Mouse (Mus musculus): ENCODE results near the gene Mpv17l2.

Gene Mpv17l2

DNA sequence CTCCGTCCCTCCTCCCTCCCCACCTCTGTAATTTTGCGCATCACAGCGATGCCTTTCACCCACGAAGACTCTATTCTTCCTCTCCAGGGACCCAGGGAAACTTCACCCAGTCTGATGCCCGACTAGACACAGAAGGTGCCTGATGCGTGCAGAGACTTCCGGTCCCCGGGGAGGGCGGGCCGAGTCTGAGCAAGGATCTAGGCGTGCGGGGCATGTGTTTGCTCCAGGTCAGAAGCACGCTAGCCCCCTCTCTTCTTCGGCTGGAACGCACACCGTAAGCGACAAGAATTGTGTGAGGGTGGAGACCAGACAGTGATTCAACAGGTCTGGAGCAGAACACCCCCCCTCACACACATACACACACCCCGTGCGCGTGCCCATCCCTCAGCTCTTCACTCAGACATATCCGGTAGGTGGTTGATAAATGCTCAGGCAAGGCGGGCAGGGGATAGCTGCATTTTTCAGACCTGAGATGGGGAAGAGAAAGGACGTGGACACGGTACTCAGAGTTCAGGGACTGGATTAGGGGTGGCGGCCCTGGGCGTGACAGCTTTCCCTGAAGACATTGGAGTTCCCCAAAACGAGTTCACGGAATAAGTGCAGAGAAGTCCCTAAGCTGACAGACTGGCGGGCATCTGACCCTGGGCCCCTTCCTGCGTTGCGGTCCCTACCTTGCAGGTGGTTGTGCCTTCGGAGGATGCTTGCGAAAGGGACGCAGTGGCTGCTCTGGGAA lies 5.3 kb upstream of the Mpv17l2 start:
- peak; percentile 81 for DNase-seq

DNA sequence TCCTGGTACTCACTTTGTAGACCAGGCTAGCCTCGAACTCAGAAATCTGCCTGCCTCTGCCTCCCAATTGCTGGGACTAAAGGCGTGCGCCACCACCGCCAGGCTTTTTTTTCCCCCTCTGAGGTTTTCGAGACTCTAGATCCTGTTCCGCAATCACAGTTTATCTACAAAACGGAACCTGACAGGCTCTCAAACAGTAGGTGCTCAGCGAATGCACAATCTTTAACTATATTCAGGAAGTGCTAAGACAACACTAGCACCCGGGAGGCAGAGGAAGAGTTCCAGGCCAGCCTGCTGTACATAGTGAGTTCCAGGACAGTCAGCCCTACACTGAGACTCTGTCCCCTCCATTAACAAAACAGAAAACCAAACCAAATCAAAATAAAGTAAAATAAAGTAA lies 4.6 kb upstream of the Mpv17l2 start:
- DNase-seq: peak; percentile 21

- DNase-seq: no peak
These were observed 3.9 kb upstream of the Mpv17l2 start for GRCm38 (mm10) chr8:70764676-70765075.

DNA sequence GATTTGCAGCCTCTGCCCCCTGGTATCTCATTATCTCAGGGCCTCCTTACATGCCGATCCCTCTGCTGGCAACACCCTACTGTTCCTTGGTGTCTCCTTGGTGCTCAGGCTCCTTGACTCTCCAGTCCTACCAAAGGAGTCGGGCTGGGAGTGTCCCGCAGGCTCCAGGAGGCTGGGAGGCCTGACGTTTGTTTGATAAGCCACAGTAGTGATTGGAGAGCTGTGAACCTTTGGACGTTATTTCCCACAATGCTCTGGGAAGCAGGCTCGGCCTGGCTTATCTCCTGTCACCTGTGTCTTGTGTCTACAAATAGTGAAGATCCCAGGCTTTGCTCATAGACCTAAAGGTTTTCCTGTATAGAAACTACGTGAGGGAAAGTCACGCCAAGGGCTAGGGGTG lies 3.3 kb upstream of the Mpv17l2 start:
- DNase-seq: no peak

DNA sequence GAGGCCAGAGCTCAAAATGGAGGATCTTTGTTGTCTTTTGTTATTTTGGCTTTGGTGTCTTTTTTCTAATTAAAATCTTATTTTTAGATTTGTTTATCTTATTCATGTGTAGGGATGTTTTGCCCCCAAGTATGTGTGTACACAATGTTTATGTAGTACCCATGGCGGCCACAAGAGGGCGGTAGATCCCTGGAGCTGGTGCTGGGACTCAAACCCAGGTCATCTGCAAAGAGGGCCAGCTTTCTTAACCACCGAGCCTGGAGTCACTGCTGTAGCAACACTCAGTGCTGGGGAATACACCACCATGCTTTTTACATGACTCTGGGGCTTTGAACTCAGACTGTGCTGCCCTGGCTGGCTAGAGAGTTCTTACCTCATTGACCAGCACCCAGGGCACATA lies 2.6 kb upstream of the Mpv17l2 start:
- DNase-seq: peak; percentile 91

DNA sequence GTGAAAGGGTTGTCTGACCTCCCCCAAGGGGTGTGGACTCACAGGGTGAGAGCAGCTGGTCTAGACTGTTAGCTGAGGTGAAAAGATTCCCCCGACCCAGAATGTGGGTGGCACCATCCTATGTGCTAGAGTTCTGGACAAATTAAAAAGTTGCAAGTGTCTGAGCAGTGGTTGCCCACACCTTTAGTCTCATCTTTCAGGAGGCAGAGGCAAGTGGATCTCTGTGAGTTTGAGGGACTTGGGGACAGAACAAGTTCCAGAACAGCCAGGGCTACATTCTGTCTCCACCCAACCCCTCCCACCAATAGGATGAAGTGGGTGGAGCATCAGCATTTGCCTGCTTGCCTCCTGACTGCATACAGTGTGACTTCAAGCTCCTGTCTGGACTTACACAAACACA lies 1.4 kb upstream of the Mpv17l2 start:
- DNase-seq: no peak

DNA sequence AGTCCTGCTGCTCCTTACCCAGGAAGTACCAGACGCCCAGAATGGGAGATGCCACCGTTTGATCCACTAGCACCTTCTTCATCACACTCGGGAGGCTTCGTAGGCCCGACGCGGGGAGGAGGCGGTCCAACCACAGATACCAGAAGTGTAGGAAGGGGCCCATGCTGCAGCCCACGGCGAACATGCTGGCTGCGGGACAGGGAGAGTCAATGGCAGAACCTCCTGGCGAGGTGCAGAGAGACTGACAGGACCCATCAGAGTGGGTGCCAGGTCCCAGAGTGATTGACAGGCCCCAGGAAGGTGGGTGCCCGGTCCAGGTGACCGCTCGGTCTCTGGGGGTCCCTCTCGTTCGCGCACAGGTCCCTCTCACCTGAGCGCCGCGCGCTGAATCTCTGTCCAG lies 396 bp downstream of the Mpv17l2 start:
- no peak for DNase-seq

DNA sequence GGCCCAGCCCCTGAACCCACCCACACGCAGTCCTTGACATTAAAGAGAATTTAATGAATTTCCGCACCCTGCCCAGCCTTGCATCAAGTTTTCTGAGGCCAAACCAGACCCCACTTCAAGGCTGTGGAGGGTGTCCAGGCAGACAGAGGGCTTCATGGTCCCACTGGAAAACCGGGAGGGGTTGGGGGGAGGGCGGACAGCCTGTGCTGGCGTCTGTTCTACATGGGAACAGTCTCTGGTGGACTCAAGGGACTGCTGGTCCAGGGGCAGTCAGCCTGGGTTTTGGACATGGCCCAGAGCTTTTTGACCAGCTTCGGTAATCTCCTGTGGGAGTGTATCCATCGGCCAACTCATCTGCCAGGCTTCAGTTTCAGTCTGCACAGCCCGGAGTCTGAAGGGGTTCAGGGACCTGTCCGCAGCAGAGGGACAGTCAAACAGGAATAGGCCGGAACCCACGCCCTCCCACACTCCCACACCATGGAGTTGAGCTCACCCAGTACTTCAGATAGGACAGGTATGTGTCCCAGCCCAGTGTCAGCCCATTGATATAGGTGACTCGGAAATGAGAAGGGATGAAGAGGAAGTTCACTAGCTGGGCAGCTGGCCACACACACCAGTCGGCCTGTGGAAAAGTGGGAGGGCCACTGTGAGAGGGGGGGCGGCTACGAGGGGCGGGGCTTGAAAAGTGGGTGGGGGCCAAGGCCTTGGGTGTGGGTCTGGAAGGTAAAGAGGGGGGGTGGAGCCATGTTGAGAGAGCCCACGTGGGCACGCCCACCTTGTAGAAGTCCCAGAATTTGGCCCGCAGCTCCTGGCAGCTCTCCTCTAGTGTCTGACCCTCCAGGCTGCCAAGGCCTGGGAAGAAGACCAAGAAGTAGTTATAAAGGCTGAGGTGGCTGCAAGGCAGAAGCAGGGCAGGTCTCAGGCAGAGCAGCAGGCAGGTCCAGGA lies 1.9 kb downstream of the Mpv17l2 start:
- DNase-seq: peak; percentile 32

DNA sequence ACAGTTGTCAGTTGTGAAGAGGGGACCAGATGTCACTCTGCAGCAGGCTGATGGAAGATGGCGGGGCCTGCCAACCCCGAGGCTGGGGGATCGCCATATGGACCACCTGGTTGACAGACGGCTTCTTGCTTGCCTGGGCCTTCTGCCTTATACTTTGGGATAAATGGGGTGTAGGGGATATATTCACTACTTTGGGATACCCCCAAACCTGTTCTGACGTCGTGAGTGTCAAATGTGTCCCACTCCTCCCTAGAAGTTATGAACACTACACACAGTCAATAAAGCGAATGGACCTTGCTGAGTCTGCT lies 2.5 kb downstream of the Mpv17l2 start:
- no peak for DNase-seq

DNA sequence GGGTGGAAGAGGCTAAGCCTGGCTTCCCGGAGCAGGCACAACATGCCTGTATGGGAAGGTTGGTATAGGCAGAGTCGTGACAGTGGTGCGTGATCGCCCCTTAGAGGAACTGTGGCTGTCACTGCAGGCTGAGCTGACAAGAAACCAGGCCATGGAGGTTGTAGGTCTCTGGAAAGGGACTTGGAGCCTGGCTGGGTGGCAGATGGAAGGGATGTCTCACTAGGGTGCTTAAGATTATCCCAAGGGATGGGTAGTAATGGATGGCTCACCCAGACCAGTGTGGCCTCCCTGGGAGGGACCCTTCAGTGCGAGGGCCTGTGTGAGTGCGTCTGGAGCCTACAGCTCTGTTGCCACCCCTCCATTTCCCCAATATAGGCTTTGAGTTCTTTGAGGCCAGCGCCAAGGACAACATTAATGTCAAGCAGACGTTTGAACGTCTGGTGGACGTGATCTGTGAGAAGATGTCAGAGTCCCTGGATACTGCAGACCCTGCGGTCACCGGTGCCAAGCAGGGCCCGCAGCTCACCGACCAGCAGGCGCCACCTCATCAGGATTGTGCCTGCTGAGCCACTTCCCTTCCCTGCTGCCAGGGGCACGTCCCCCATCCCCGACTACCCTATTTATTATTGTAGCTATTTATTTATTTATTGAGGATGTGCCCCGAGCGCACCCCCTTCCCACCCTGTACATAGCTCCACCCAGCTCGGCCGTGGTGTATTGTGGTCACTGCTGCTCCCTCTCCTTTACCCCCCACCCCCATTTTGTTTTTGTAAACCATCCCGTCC lies 3.0 kb downstream of the Mpv17l2 start:
- peak; percentile 56 for DNase-seq

- peak; percentile 12 for DNase-seq
These were observed 4.2 kb downstream of the Mpv17l2 start for GRCm38 (mm10) chr8:70756476-70757040.

- DNase-seq: peak; percentile 28
These were observed 4.9 kb downstream of the Mpv17l2 start for GRCm38 (mm10) chr8:70755661-70756475.

- DNase-seq: peak; percentile 75
These were observed 5.7 kb downstream of the Mpv17l2 start for GRCm38 (mm10) chr8:70754871-70755660.

GRCm38 (mm10) chr8:70754043-70754870 lies 6.5 kb downstream of the Mpv17l2 start, which contains the start of gene Rab3a:
Rab3a (plus strand) TSS chr8:70754679.
- DNase-seq: peak; percentile 92

GRCm38 (mm10) chr8:70753151-70753550 lies 7.6 kb downstream of the Mpv17l2 start:
- peak; percentile 75 for DNase-seq

DNA sequence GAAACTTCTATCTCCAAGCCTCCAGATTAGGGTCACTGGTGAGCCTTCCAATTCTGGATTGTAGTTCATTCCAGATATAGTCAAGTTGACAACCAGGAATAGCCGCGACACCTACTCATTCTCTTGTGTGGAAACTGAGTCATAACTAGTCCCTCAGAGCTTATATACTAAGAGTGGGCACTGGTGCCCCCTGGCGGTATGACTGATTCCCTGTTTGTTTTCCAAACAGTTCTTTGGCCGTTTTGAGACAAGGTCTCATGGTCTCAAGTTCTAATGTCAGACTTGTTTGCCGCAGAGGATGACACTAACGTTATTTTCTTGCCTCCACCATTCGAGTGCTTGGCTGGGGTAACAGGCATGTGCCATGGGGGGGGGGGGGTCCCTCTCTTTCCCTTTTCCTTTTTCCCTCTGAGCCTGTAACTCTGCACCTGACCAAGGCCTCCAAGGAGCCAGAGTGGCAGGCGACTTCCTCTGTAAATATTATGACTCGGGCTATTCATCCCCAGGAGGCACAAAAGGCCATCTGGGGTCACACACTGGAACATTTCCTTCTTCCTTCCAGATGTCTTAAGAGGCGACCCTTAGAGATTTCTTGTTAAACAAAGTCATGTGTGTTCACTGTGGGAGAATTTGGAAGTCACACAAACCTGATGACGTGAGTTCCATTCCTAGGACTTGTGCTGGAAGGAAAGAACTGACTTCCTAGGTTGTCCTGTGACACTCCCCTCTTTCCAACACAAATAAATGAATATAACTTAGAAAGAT lies 8.6 kb downstream of the Mpv17l2 start:
- peak; percentile 90 for DNase-seq

- peak; percentile 4 for DNase-seq
These were observed 10.5 kb downstream of the Mpv17l2 start for GRCm38 (mm10) chr8:70750128-70750680.

DNA sequence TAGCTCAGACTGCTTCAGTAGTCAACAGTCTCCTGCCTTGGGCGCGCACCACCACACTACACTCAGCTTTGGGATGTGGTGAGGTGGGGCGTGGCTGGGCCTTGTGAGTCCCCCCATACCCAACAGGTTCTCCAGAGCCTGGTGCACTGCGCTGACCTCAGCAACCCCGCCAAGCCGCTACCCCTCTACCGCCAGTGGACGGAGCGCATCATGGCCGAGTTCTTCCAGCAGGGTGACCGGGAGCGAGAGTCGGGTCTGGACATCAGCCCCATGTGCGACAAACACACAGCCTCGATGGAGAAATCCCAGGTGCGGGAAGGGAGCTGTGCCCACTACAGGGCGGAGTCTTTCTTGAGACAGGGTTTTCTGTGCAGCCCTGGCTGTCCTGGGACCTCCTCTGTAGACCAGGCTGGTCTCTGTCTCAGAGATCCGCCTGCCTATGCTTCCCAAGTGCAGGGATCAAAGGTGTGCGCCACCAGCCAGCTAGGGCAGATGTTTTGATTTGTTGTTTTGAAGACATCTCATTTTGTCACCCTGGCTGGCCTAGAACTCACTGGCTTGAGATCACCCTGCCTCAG lies 11.6 kb downstream of the Mpv17l2 start:
- DNase-seq: peak; percentile 12

Data from thymus, postnatal 4 days (tissue).